Mouse (Mus musculus) megakaryocyte, embryonic 14.5 days (primary cell): ENCODE data around the gene Gm17349.

ENCODE experiments used
- FLI1 ChIP-seq: IDR thresholded peaks from 2 replicates; pipeline ENCODE4 v1.6.1; 2012; ENCODE audit warnings: low read length, inconsistent platforms, mixed read lengths
- GATA1 ChIP-seq: IDR thresholded peaks from 3 replicates; pipeline ENCODE4 v1.6.1; 2012; ENCODE audit warnings: mixed read lengths, low read length, inconsistent platforms, borderline replicate concordance

DNA sequence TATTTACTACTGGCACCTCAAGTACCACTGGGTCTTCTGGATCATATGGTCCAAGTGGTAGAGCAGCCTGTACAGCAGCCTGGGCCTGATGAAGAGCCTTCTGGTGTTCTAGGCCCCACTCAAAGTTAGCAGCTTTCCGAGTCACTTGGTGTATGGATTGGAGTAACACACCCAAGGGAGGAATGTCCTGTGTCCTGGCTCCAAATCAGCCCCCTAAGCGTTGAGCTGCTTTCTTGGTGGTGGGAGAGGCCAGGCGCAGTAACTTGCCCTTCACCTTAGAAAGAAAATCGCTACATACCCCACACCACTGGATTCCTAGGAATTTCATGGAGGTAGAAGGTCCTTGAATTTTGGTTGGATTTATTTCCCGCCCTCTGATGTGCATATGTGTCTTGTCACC is 21.1 kb downstream of the Gm17349 start:
- TF ChIP-seq GATA1, result no peak
- TF ChIP-seq FLI1, result no peak
